Mouse (Mus musculus): ENCODE measurements at regions not wholly inside any gene's neighbourhood (a gene's known extent, or its start where the extent isn't known, plus 50 kb on each side); places are given as distances from the start of the nearest gene placed in this dataset.
A peak's percentile ranks its signal among the peaks of the same experiment; 100 is the strongest.

DNA sequence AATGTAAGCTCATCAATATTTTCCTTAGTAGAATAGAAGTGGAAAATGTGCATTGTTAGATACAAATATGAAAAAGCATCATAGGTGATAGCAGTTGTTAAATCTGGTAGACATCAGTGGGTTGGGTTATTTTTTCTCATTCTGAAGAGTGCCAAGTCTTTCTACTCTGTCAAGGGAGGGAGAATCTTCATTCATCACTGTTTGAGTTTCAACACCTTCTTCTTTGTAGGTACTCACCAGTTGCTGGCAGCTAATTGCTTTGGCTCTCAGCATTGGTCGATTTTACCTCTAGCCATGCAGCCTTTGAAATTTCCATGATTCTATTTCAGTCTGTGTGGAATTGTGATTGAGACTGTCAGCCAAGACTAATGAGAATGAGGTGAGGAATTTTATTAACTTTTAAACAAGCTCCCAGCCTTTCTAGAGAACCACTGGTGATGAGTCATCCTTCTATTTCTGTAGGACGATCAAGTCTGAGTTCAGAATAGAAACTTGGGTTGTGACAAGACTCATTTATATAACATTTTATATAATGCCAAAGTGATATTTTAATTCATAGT, 590.3 kb downstream of the Gabrg1 start:
- Histone ChIP-seq H3K9ac (replicated peaks; ENCODE audit: low read length, poor library complexity, severe bottlenecking) (no peak overlapping the region), H3K4me1 (ENCODE audit: insufficient read depth, low read length) (no peaks in the 10 kb centered on the region), H3K4me2 (ENCODE audit: low read depth, low read length, poor library complexity, severe bottlenecking) (no peak overlapping the region), H3K4me3 (ENCODE audit: low read depth, low read length) (no peak overlapping the region), H3K36me3 (ENCODE audit: insufficient read depth, low read length) (no peaks in the 10 kb centered on the region), H3K27me3 (ENCODE audit: insufficient read depth, low read length) (no peaks in the 10 kb centered on the region), H3K27ac (ENCODE audit: low read depth, low read length) (no peak overlapping the region), H3K9me3 (ENCODE audit: low read length) (no peaks in the 10 kb centered on the region)
- no peak for TF ChIP-seq CTCF (IDR thresholded peaks at IDR 0.05)
- WGBS, result 58% methylated on average over 2 of the region's 2 CpGs
- ATAC-seq (ENCODE audit: low FRiP score) (no peak), DNase-seq (ENCODE audit: low spot score) (peak; percentile 3)

Measured in midbrain, postnatal 0 days (tissue).